Mouse (Mus musculus) retina, adult 2 months (tissue): ENCODE measurements around the gene Aym1.
"Not testable (repeated sequence)": the region's sequence is repeated elsewhere in the genome, so short reads cannot be mapped to it uniquely, and the experiment has no call there.

Experiments used
- DNase-seq: peaks from one replicate; pipeline ENCODE4 v3.0.0-alpha.2; 2012; ENCODE audit warnings: low read depth, low spot score

Gene Aym1

DNA sequence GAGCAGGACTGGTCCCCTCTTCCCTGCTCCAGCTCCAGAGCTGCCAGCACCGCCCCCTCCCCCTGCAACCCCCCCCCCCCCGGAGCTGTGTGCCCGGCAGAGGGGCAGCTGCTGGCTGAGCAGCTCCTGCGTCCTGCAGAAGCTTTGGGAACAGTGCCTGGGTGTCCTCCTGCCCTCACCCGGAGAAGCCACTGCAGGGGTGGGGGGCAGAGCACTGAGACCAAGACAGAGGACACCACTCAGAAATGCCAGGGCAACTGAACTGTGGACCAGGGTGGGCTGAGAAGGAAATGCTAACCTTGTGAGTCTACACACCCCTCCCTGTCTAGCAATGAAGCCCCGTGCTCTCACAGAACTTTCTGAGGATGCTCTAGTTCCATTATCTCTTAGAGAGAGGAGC lies at the start of gene Aym1:
Gene Aym1, plus strand, starts transcription at position 109 of the 400 bp plus-strand sequence.
- no peak for DNase-seq

DNA sequence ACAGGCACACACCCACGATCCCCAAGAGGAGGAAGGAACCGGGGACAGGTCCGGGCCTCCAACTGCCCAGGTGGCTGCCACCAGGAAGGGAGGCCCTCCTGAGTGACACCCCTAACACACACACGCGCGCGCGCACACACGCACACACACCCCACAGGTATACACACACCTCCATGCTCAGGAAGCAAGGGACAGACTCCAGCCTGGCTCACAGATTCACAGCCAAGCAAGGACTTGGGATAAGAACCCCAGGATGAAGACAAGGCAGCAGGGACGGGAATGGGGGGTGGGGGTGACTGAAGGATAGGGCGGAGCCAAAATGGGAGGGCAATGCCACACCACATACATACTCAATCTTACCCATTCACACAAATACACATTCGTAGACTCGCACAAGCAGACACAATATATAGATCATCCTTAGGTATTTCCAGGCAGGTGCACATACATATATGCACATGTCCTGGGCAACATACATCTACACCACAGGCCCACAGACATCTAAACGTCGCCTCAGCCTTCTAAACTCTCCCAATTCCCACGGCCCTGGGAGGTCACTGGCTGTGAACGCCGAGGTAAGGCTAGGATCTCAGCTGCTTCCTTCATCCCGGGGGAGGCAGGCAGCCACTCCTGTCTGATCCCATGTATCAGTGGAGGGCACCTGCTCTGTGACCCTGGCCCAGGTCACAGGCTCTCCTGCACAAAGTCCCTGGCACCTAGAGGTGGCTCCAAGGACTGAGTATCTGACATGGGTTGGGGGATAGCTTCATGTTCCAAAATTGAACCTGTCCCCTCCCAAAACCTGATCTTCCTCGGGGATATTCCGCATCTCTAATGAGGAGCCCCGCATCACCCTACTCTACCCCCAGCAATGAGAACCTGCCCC lies 47.4 kb upstream of the Aym1 start:
- DNase-seq = no peak

DNA sequence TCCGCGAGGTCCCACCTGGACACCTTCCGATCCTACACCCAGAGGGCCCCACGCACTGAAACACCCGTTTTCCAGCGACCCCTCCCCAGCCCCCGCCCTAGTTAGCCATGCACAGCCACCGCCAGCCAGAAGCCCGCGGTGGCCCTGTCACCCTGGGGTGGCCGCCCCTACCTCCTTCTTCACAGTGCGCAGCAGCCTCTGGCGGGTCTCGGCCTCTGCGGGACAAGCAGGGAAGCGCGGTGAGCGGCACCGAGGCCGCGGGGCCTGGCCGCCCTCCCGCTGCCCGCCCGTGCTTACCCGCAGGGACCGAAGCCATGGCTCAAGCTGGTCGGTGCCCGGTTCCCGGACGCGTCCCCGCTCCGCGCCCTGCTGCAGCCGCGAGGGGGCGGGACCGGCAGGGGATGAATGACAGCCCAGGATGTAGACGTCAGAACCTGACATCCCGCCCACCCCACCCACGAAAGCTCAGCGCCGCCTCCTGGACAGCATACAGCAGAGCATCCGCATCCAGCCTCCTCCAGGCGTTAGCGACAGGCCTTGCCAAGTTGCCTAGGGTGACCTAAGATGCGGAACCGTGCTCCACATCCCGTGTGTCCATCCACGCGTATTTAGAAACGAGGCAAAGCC lies 46.6 kb upstream of the Aym1 start, which contains the start of gene Sgsm1:
Gene Sgsm1, minus strand, starts transcription at position 410 of the 627 bp plus-strand sequence.
- peak; percentile 53 for DNase-seq

DNA sequence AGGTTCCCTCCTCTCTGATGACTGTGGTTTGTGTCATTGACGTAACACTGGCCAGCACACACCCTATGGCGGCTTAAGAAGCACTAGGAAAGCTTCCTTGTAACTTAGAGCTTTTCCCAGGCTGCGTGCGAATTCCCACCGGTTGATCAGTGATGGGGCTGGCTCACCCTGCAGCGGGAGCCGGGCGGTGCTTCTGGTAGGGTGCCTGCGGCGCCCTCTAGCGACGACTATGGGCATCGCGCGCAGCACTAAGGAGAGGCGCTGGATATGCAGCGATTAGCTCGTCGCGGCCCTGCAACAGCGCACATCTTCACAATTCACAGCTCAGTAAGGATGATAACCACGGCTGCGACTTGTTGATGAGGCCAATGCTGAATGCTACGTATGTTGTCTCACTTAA lies 43.1 kb upstream of the Aym1 start:
- DNase-seq = no peak

DNA sequence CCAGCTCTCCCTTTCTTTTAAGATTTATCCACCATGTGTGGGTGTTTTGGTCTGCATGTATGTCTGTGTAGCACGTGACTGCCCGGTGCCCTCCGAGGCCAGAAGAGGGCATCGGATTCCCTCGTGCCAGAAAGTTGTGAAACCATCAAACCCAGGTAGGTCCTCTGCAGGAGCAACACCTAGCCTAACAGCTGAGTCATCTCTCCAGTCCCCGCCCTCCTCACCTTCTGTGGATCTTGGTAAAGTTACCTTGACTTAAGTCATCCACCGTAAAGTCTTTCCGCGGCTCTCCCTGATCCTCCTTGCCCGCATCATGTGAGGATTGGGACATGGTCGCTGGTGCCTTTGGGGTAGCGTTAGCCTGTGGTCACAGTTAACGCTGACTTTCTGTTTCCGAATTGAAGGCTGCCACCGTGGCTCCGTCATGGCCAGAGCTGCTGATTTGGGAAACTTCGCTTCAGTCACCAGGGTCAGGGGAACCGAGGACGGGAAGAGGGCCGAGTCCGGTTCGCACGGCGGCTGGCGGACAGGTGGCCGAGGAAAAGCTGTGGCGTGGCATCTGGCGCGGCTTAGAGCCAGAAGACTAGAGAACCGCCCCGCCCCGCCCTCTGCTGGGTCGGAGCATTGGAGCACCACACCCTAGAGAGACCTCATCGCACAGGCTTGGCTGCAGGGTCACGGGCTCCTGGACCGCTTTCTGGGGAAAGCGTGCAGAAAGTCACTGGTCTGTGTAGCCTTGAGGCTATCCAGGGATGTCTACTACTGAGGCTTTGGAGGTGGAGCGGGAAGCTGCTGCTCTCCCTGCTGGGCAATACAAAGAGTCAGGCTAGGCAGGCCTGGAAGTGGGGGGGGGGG lies 33.1 kb upstream of the Aym1 start:
- no peak for DNase-seq

DNA sequence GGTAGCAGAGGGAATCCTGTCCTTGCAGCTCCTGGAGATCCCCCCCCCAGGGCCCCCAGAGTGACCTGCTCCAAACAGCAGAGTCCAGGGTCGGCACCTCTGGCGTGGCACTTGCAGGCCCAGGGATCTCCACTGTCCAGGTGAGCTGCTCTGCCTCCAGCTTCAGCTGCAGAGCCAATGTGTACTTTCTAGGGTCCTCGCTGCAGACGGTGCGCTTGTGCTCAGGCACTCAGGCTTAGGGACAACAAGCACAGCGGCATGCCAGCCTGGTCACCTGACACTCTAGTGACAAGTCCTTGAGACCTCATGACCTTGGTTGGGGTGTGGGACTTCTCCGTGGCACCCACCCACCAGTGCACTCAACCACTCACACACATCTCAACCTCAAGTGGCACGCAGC lies 27.6 kb upstream of the Aym1 start:
- no peak for DNase-seq

DNA sequence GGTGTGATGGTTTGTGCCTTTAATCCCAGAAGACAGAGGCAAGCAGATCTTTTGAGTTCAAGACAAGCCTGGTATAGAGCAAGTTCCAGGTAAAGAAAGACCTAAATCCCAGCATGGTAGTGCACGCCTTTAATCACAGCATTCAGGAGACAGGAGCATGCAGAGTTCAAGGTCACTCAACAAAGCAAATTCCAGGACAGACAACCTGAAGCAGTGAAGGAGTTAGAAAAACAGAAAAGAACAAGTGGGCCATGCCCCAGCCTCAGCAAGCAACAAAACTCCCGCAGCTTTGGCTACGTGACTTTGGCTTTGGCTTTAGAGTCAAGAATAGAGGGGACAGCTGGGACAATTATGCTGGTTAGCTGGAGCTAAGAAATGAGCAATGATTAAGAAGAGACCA lies 26.9 kb upstream of the Aym1 start:
- no peak for DNase-seq

DNA sequence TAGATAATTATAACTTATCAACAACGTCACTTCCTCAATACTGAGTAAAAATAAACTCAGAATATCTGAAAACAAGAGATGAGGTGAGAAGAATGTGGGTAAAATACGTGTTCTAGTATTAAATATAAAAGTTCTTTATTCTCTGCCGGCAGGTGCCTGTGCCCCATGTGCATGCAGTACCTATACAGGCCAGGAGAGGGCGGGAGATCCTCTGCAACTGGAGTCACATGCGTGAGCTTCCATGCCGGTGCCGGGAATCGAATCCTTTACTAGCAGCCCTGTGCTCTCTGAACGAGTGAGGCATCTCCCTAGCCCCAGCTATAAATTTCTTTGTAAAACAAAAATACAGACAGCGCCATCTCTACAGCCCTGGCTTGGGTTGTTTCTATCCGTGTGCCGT lies 24.9 kb upstream of the Aym1 start:
- DNase-seq = no peak

DNA sequence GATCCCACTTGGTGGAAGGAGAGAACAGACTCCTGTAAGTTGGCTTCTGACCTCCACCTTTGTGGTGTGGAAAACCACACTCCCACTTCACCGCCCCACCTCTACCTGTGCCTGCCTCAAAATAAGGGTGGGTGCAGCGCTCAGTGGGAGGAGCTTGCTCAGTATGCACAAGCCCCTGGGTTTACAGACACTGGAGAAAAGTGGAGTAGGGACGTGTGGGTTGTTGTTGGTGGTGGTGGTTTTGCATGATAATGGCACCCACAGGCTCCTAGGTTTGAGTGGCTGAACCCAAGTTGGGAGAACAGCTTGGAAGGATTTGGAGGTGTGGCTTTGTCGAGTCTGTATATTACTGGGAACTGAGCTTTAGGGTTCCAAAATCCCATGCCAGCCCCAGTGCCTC lies 24.2 kb upstream of the Aym1 start:
- DNase-seq = no peak

DNA sequence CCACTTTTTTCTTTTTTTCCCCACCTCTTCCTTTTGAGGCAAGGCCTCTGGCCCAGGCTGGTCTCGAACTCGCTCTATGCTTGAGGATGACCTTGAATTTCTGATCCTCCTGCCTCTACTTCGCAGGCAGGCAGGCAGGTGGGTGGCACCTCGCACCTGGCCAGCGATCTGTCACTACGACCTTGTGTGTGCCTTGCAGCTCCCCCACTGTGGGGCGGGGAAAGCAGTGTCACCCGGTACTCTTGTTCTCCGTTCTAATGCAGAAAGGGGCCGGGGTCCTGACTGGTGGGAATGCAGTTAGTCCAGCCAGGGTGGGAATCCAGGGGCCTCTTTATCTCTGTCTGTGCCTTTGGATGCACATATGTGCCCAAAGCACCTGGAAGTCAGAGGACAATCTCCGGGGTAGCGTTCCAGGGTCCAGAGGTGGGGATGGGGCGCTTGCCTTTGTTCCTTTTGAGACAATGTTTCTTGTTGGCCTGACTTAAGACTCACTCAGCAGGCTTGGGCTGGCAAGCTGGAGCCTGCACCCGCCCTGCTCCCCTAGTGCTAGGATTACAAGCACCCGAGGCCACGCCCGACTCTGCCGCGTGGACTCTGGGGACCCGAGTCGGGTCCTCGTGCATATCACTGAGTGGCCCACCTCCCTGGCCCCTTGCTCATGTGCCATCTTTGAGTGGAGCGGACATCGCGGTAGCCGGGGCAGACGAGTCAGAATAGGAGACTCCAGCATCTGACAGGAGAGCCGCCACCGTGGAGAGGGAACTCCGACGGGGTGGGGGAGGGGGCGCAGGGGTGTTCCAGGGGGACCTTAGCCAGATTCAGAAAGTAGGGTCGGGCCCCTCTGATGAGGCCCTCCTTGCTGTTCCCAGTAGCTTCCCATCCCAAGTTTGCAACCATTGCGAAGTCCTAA lies 22.2 kb upstream of the Aym1 start:
- no peak for DNase-seq

DNA sequence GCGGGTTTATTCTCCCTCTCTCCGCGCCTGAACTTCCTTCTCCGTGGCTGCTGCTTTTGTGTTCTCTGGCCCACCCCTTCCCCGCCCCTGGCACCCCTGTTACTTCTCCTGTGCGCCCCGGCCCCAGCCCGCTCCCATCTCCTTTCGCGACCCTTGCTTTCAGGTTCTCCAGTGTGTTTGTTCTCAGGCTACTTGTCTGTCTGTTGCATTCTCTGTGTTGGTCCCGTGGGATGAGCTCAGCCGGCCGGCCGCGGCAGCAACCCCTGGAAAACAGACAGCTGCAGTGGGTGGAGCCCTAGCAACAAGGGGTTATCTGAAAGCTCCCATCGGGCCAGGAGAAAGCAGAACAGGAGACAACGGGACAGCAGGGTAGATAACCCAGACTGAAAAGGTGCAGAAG lies 21.4 kb upstream of the Aym1 start:
- DNase-seq = no peak

DNA sequence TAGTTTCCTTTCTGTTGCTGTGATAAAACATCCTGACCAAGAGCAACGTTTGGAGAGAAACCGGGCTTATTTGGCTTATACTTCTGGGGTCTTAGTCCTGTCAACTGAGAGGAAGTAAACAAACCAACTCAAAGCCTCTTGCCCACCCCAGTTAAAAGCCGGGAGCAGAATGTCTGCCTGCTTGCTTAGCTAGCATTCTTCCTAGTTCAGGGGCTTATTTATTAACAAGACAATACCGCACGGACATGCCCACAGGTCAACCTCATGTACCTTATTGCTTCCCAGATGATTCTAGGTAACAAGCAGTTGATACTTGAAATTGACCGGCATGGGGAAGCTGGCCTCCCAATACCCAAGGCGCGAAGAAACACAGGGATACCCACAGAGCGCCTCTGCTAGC lies 20.8 kb upstream of the Aym1 start:
- DNase-seq = no peak

DNA sequence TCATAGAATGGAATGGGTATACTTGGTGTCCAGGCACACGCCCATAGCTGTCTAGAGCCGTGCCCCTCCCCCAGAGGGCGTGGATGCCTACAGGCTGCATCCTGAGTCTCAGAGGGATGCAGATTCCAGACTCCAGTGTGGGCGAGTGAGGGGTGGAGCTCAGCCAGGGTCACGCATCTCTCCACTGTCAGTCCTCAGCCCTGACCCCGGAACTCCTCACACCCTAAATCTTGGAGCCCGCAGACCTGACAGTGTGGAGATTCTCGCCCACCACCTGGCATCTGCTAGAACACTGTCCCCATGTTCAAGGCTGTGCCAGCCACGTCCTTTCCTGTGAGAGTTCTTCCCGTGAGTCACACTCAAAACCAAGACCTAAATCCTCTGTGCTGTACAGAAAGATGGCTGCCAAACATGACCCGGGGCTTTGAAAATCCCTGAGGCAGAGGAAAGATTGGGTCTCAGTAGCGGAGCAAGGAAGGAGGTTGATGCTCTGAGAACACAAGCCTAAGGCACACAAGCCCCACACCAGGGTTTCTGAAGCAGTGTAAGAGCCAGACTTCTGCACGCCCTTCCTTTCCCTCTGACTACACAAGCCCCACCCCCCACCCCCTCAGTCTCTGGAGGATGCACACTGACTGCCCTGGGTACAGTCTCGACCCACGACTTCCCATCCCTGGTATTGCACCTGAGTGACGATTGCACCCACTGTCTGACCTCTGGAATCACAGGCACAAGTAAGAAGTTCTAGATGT lies 12.3 kb upstream of the Aym1 start:
- DNase-seq = no peak

DNA sequence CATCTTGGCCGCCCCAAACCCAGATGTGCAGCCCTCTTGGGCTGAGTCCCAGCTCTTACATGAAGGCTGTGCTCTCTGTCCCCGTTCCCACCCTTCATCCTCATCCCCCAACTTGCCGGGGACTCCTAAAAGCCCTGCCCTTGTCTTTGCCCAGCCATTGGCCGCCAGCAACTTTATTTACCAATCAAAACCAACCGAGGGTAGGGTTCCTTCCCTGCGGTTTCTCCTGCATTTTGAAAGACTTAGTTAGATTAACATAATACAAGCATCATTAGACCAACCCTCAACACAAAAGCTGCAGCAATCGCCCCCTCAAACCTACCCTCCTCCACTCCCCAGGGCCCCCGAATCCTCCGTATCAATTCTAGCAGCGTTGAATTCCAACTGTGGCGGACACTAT lies 11.3 kb upstream of the Aym1 start:
- DNase-seq = no peak

DNA sequence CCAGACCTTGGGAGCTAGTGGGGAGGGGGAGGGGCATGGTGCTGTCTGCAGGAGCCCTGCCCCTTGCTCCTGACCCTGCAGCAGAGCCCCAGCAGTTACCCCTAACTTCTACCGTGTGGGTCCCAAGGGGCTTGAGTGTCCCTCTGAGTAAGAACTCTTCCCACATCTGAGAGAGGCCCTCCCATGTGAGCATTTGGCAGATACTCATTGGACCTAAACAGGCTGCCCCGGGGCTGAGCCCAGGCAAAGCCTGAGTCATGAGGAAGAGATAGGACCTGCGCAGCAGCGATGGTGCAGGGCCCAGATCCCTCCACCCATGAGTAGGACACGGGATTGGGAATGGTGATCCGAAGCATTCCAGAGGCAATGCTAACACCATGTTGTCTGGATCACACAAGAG lies 10.4 kb upstream of the Aym1 start:
- not testable (repeated sequence) for DNase-seq

DNA sequence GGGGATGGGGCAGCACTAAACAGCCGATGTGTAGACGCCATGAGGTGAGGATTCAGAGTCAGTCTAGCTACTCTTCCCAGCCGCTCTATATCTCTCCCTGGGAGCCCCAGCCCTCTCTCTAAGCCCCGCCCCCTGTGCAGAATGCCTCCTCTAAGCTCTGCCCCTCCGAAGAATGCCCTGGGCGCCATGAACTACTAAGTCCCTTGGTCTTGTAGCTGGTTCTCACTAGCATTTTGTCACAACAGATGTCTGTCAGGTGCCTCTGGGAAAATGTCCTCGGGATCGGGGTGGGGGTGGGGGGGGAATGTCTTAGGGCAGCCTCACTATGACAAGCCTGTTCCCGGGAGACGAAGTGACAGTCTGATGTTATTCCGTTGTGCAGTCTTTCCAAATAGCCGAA lies 9.5 kb upstream of the Aym1 start:
- DNase-seq = no peak

DNA sequence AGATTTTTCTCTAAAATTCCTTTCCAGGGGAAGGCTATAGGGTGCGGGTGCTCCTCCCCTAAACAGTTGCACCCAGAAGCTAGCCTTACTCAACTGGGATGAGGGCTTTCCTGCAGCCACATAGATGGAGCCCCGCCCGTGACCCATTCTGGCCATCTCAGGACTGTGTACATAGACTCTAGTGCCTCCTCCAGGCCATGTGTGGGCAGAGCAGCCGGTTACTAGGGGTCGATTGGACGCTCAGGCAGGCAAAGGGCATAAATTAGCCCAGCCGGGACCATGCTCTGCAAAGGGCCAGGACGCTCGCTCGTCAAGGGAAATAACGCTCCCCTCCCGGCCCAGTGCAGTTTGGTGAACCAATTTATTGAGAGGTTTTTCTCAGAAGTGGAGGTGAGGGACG lies 8.5 kb upstream of the Aym1 start:
- no peak for DNase-seq

DNA sequence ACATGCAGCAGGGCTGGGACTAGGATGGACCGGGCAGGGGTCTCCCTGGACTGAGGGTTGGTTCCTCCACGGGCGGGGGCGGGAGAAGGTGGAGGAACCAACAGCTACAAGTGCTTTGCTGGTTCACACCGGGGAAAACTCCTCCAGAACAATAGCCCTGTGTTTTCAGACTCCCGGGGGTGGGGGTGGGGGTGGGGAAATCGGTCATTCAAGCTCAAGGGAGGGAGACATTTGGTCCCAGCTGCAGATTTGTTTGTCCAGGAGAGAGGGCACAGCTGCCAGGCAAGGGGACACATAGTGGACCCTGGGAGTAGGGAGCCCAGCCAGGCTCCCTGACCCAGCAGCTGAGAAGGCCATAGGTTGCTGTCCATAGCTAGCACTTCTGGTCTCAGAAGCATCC lies 7.9 kb upstream of the Aym1 start:
- DNase-seq = no peak

DNA sequence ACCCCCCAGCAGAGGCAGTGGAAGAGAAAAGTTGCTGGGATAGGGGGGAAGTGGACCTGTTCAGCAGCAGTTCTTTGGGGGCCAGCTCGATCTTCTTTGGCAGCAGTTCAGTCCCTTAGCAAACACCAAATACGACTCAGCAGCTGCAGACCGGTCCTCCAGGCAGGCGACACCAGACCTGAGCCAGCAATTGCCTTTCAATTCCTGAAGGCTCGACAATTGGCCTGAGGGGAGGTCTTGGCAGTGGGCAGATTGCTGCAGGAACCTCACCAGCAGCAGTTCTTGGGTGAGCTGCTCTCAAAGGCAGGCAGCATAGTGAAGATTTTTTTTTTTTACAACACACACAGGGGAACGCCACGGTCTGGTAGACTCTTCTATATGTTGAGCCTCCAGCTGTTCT lies 7.3 kb upstream of the Aym1 start:
- DNase-seq = no peak

DNA sequence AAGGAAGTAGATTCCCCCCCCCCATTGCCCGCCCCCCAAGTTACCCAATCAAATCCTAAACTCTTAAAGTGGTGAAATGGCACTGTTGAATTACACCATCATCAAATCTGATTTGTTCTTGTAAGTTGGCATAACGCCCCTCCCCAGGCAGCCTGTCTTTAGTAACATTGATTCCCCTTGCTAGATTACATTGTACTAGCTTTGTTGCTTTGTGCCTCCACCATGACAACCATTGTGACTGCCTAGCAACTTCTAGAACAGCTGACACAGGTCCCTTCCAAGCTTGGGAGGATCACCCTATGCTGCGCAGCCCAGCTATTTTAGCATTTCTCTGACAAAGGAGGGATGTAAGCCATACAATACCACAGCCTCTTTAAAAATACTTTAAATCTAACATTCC lies 5.3 kb upstream of the Aym1 start:
- no peak for DNase-seq

DNA sequence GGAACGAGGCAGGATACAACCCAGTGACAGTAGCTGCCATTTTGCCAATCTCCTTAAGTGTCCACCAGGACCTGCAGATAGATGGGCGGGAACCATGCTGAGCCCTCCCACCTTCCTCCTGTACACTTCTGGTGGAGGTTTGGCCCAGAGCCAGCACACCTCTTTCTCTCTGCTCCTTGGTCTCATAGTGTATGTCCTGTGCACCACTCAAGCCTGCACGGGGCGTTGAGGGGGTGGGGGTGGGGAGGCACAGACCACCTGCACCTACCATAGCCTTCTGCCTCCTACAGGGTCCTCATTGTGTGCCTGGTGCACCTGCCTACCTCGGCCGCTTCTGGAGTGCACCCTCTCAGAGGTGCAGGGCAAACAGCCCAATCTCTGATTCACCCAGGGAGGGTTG lies 4.5 kb upstream of the Aym1 start:
- no peak for DNase-seq
